Mouse (Mus musculus) CH12.LX (cell line): ENCODE results near the gene Megf11. TPM values are rescaled to one million over a fixed set of nuclear protein-coding genes. Genes with fewer than 3 reads are reported as not detected.
"Not testable (repeated sequence)": the region's sequence is repeated elsewhere in the genome, so short reads cannot be mapped to it uniquely, and the experiment has no call there.

Experiments used
- DNase-seq: peaks from one replicate; pipeline ENCODE4 v3.0.0-alpha.2; 2013; ENCODE audit errors: extremely low read depth
- H3K27ac ChIP-seq: 2 replicates; pipeline ENCODE4 v1.5.1; 2012; ENCODE audit warnings: low read depth, mild to moderate bottlenecking, control low read depth, moderate library complexity; ENCODE audit not compliant: insufficient read depth
- H3K27me3 ChIP-seq: replicated peaks from 2 replicates; pipeline ENCODE3; 2012; ENCODE audit warnings: inconsistent platforms
- H3K36me3 ChIP-seq, 2 experiments: replicated peaks in 1 of 2; 2 replicates each; pipeline versions ENCODE3 to v1.6.1; 2012; ENCODE audit warnings: inconsistent platforms in 1 of 2, low read length in 1 of 2, mild to moderate bottlenecking in 1 of 2, mixed read lengths in 1 of 2, moderate library complexity in 1 of 2; ENCODE audit not compliant: control insufficient read depth in 1 of 2, insufficient read depth in 1 of 2
- H3K4me1 ChIP-seq, 2 experiments: 2 replicates each; pipeline ENCODE4 v1.6.1; 2012; ENCODE audit warnings: inconsistent platforms in 1 of 2, moderate library complexity in 1 of 2; ENCODE audit not compliant: insufficient read depth in 2 of 2, control insufficient read depth in 1 of 2
- H3K4me2 ChIP-seq: 2 replicates; pipeline ENCODE4 v1.6.1; 2012; ENCODE audit warnings: low read depth, mild to moderate bottlenecking, control low read depth; ENCODE audit not compliant: poor library complexity, insufficient read depth, severe bottlenecking
- H3K4me3 ChIP-seq, 3 experiments: fragments of 150-350 bp in 1 of 3; sonication (generic) in 1 of 3; replicated peaks in 1 of 3; 2 replicates each; pipeline versions ENCODE3 to v1.5.1; 2011 to 2012; ENCODE audit warnings: low read depth in 2 of 3, low read length in 2 of 3, mild to moderate bottlenecking in 2 of 3, moderate library complexity in 2 of 3, control low read depth in 1 of 3, improper control_type of control experiment in 1 of 3, inconsistent platforms in 1 of 3, mixed read lengths in 1 of 3; ENCODE audit not compliant: poor library complexity in 1 of 3
- H3K79me2 ChIP-seq: replicated peaks from 2 replicates; pipeline ENCODE4 v1.6.1; 2012; ENCODE audit warnings: mild to moderate bottlenecking, moderate library complexity; ENCODE audit not compliant: control insufficient read depth, poor library complexity, insufficient read depth, severe bottlenecking; ENCODE audit errors: extremely low read depth
- H3K9ac ChIP-seq: 2 replicates; pipeline ENCODE4 v1.6.1; 2012; ENCODE audit warnings: low read depth, mild to moderate bottlenecking, control low read depth, moderate library complexity; ENCODE audit not compliant: insufficient read depth
- H3K9me3 ChIP-seq: replicated peaks from 2 replicates; pipeline ENCODE3; 2012; ENCODE audit warnings: low read length, inconsistent platforms, mixed read lengths
- CHD2 ChIP-seq: IDR thresholded peaks from 2 replicates; pipeline ENCODE4 v1.6.1; 2011; ENCODE audit warnings: low read length, improper control_type of control experiment
- E2F4 ChIP-seq: IDR thresholded peaks from 2 replicates; pipeline ENCODE4 v1.6.1; 2011; ENCODE audit warnings: low read depth, low read length, improper control_type of control experiment; ENCODE audit not compliant: insufficient replicate concordance
- EP300 ChIP-seq: IDR thresholded peaks from 2 replicates; pipeline ENCODE4 v1.6.1; 2011; ENCODE audit warnings: low read length, improper control_type of control experiment
- GABPA ChIP-seq: IDR thresholded peaks from 2 replicates; pipeline ENCODE4 v1.6.1; 2012; ENCODE audit warnings: low read depth, low read length, improper control_type of control experiment, inconsistent platforms; ENCODE audit not compliant: insufficient replicate concordance
- JUN ChIP-seq: IDR thresholded peaks from 2 replicates; pipeline ENCODE4 v1.6.1; 2011; ENCODE audit warnings: low read depth, mild to moderate bottlenecking, low read length, improper control_type of control experiment, moderate library complexity; ENCODE audit not compliant: insufficient read depth
- JUND ChIP-seq: conservative IDR thresholded peaks from 2 replicates; pipeline ENCODE4 v1.6.1; 2011; ENCODE audit warnings: low read depth, low read length, improper control_type of control experiment
- MXI1 ChIP-seq: IDR thresholded peaks from 2 replicates; pipeline ENCODE4 v1.6.1; 2011; ENCODE audit warnings: mild to moderate bottlenecking, low read depth, low read length, improper control_type of control experiment
- MYC ChIP-seq: IDR thresholded peaks from 2 replicates; pipeline ENCODE4 v1.6.1; 2011; ENCODE audit warnings: low read depth, mild to moderate bottlenecking, improper control_type of control experiment, low read length
- POLR2A ChIP-seq: IDR thresholded peaks from 2 replicates; pipeline ENCODE4 v1.6.1; 2011; ENCODE audit warnings: low read depth, mild to moderate bottlenecking, improper control_type of control experiment, low read length
- POLR2AphosphoS2 ChIP-seq: IDR thresholded peaks from 2 replicates; pipeline ENCODE4 v1.6.1; 2011; ENCODE audit warnings: low read depth, low read length, improper control_type of control experiment
- RAD21 ChIP-seq: IDR thresholded peaks from 2 replicates; pipeline ENCODE4 v1.6.1; 2011; ENCODE audit warnings: low read depth, mild to moderate bottlenecking, low read length, improper control_type of control experiment, moderate library complexity
- RCOR1 ChIP-seq: conservative IDR thresholded peaks from 2 replicates; pipeline ENCODE4 v1.6.1; 2012; ENCODE audit warnings: low read depth, mild to moderate bottlenecking, inconsistent platforms, low read length, improper control_type of control experiment
- SMC3 ChIP-seq: IDR thresholded peaks from 2 replicates; pipeline ENCODE4 v1.6.1; 2011; ENCODE audit warnings: low read depth, low read length, improper control_type of control experiment
- TBP ChIP-seq: conservative IDR thresholded peaks from 2 replicates; pipeline ENCODE4 v1.6.1; 2011; ENCODE audit warnings: low read depth, low read length, improper control_type of control experiment
- USF2 ChIP-seq: conservative IDR thresholded peaks from 2 replicates; pipeline ENCODE4 v1.6.1; 2011; ENCODE audit warnings: low read depth, low read length, improper control_type of control experiment
- ZC3H11A ChIP-seq: IDR thresholded peaks from 2 replicates; pipeline ENCODE4 v1.6.1; 2012; ENCODE audit warnings: low read depth, mild to moderate bottlenecking, inconsistent platforms, low read length, improper control_type of control experiment
- dilution Hi-C: fragments of 300-500 bp; cut with MboI; formaldehyde crosslinking; loops from 2 replicates; pipeline ENCODE4 v1.14.3; 2020; ENCODE audit warnings: low sequenced_read_pairs; ENCODE audit not compliant: extremely low pct_unique_long_range_greater_than_20kb, extremely low pct_ligation_motif_present
- in situ Hi-C: fragments of 300-500 bp; cut with MboI; formaldehyde crosslinking; loops from 3 replicates; pipeline ENCODE4 v1.14.3; 2019; ENCODE audit warnings: low sequenced_read_pairs, low pct_ligation_motif_present, low pct_unique_long_range_greater_than_20kb, mixed read lengths
- polyA plus RNA-seq: library from polyadenylated mRNA; unstranded; fragments of >175 nt; gene quantifications from 2 replicates; pipeline ENCODE4 v1.2.1, GENCODE M21; 2012; ENCODE audit warnings: low read depth; ENCODE audit not compliant: insufficient read length
- total RNA-seq, 2 experiments: library from RNA; depleted of rRNA; stranded (reverse); fragments of 300-350 nt in 1 of 2; fragments of >200 nt in 1 of 2; gene quantifications; 2 replicates each; pipeline ENCODE4 v1.2.3; 2012 to 2014

The Megf11 gene
- total and polyA plus RNA-seq, 3 experiments, result 0.04 to 0.59 TPM; not detected in 1

GRCm38 (mm10) chr9:64668001-64668400, 282.6 kb downstream of the Megf11 start:
- Histone ChIP-seq H3K79me2 (no peaks in the 10 kb centered on the region), H3K4me2 (no peak overlapping the region), H3K27me3 (peaks cover 3% of the 10 kb centered on the region), H3K9ac (no peak overlapping the region)
- TF ChIP-seq RAD21 (no peak), POLR2A (no peak), USF2 (no peak), CHD2 (no peak), JUND (no peak), SMC3 (no peak), GABPA (no peak), MXI1 (no peak), EP300 (no peak), RCOR1 (no peak), E2F4 (no peak), TBP (no peak), MYC (no peak), POLR2AphosphoS2 (no peak), ZC3H11A (no peak), JUN (no peak)
- TF ChIP-seq, all 38 proteins: peak for 0
- dilution Hi-C loops (no loop called here), in situ Hi-C loops (no loop called here)
- H3K36me3 ChIP-seq, result no peaks in the 10 kb centered on the region
- H3K4me1 ChIP-seq, result peaks cover 11 to 41% of the 10 kb centered on the region in 2 experiments
- no peak overlapping the region for H3K4me3 ChIP-seq
- no peaks in the 10 kb centered on the region for H3K9me3 ChIP-seq
- H3K27ac ChIP-seq, result no peak overlapping the region
- no peak for DNase-seq

DNA sequence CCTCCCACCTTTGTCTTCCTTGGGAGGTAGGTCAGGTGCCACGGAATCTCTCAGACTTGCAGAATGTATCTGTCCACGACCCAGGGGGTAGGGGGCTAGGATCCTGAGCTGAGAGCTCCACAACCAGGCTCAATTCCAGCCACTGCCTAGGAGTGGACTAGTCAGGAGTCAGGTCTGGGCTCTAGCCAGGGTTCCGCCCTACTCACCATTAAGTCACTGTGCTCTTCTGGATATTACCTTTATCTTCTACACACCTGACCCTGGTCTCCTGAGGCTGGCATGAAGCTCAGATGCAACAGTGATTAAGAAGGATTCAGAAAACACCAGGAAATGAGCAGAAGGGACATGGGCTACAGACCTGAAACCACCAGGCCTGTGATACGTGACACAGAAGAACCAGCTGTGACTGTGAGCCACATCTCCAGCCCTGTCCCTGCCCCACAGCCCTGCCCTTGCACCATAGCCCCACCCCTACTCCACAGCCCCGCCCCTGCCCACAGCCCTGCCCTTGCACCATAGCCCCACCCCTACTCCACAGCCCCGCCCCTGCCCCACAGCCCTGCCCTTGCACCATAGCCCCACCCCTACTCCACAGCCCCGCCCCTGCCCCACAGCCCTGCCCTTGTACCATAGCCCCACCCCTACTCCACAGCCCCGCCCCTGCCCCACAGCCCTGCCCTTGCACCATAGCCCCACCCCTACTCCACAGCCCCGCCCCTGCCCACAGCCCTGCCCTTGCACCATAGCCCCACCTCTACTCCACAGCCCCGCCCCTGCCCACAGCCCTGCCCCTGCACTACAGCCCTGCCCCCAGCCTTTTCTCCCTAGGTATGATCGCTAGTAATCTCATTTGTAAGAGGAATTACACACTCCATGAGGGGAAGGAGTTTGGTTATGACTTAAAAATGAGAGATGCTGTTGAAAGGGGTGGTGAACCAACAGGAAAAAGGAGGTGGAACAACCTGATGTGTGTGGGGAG, 286.2 kb downstream of the Megf11 start:
- DNase-seq, result peak; percentile 59
- H3K36me3 ChIP-seq, H3K9me3 ChIP-seq, H3K79me2 ChIP-seq, H3K27ac ChIP-seq, H3K4me3 ChIP-seq, H3K9ac ChIP-seq, in situ Hi-C loops, H3K4me2 ChIP-seq, dilution Hi-C loops, H3K27me3 ChIP-seq: not testable (repeated sequence)
- H3K4me1 ChIP-seq, result peaks cover 15 to 48% of the 10 kb centered on the region in 2 experiments
